Mouse (Mus musculus): ENCODE measurements around the gene Nat10. TPM values are rescaled to one million over a fixed set of nuclear protein-coding genes. Genes with fewer than 3 reads are reported as not detected.

The Nat10 gene
- total and polyA plus RNA-seq, 2 experiments: 8.8 to 28.7 TPM

GRCm38 (mm10) chr2:103728027-103728540 lies 33.0 kb downstream of the Nat10 start:
- Histone ChIP-seq H3K36me3 (ENCODE audit: control insufficient read depth, insufficient read depth, low read length) (peaks cover 21% of the 10 kb centered on the region), H3K9ac (ENCODE audit: low read depth, low read length) (no peak overlapping the region)
- WGBS: 23% methylated on average over 12 of the region's 12 CpGs

GRCm38 (mm10) chr2:103724521-103724920 lies 36.5 kb downstream of the Nat10 start:
- WGBS: 45% methylated on average over 2 of the region's 2 CpGs
- H3K4me3 ChIP-seq (ENCODE audit: insufficient read depth, low read depth, low read length): no peak overlapping the region
- no peak for TF ChIP-seq POLR2A (IDR thresholded peaks at IDR 0.05; ENCODE audit: extremely low read depth, insufficient read depth, low read length)
- no peak for TF ChIP-seq CTCF (IDR thresholded peaks at IDR 0.05; ENCODE audit: low read depth, low read length)
- peak overlapping the region; percentile 18; the same call in 1 of the 2 replicates for H3K27ac ChIP-seq (replicated peaks; ENCODE audit: insufficient read depth, low read depth, low read length)
- H3K36me3 ChIP-seq (ENCODE audit: control insufficient read depth, insufficient read depth, low read length): peaks cover 9% of the 10 kb centered on the region; the same call in 1 of the 2 replicates
- DNase-seq (ENCODE audit: extremely low read depth, low read depth, low spot score): peak; percentile 71
- H3K4me1 ChIP-seq (ENCODE audit: control insufficient read depth, insufficient read depth, low read length): peaks cover 16% of the 10 kb centered on the region
- peak overlapping the region; percentile 5; the same call in 1 of the 2 replicates for H3K9ac ChIP-seq (ENCODE audit: low read depth, low read length)
- peaks cover 3% of the 10 kb centered on the region; the same call in 1 of the 2 replicates for H3K79me2 ChIP-seq (ENCODE audit: control insufficient read depth, insufficient read depth, low read length)
- H3K27me3 ChIP-seq (ENCODE audit: control insufficient read depth, insufficient read depth, low read length): no peaks in the 10 kb centered on the region

More at GRCm38 (mm10) chr2:103728027-103728540, 33.0 kb downstream of the Nat10 start:
- Histone ChIP-seq H3K79me2 (ENCODE audit: control insufficient read depth, insufficient read depth, low read length) (peaks cover 3% of the 10 kb centered on the region; the same call in 1 of the 2 replicates), H3K27me3 (ENCODE audit: control insufficient read depth, insufficient read depth, low read length) (no peaks in the 10 kb centered on the region), H3K4me3 (ENCODE audit: insufficient read depth, low read depth, low read length) (no peak overlapping the region), H3K27ac (replicated peaks; ENCODE audit: insufficient read depth, low read depth, low read length) (peak overlapping the region; percentile 58), H3K4me1 (ENCODE audit: control insufficient read depth, insufficient read depth, low read length) (peaks cover 16% of the 10 kb centered on the region)
- peak; percentile 82 for DNase-seq (ENCODE audit: extremely low read depth, low read depth, low spot score)
- TF ChIP-seq POLR2A (IDR thresholded peaks at IDR 0.05; ENCODE audit: extremely low read depth, insufficient read depth, low read length) (no peak), CTCF (IDR thresholded peaks at IDR 0.05; ENCODE audit: low read depth, low read length) (no peak)

GRCm38 (mm10) chr2:103719292-103719646 lies 41.8 kb downstream of the Nat10 start:
- Histone ChIP-seq H3K9ac (ENCODE audit: low read depth, low read length) (no peak overlapping the region), H3K79me2 (ENCODE audit: control insufficient read depth, insufficient read depth, low read length) (no peaks in the 10 kb centered on the region), H3K36me3 (ENCODE audit: control insufficient read depth, insufficient read depth, low read length) (peaks cover 3% of the 10 kb centered on the region; the same call in 1 of the 2 replicates), H3K4me1 (ENCODE audit: control insufficient read depth, insufficient read depth, low read length) (peaks cover 12% of the 10 kb centered on the region), H3K4me3 (ENCODE audit: insufficient read depth, low read depth, low read length) (no peak overlapping the region), H3K27ac (replicated peaks; ENCODE audit: insufficient read depth, low read depth, low read length) (no peak overlapping the region), H3K27me3 (ENCODE audit: control insufficient read depth, insufficient read depth, low read length) (no peaks in the 10 kb centered on the region)
- DNase-seq (ENCODE audit: extremely low read depth, low read depth, low spot score): no peak
- no peak for TF ChIP-seq POLR2A (IDR thresholded peaks at IDR 0.05; ENCODE audit: extremely low read depth, insufficient read depth, low read length)
- TF ChIP-seq CTCF (IDR thresholded peaks at IDR 0.05; ENCODE audit: low read depth, low read length): no peak
- 96% methylated on average over 7 of the region's 7 CpGs for WGBS

- Histone ChIP-seq H3K4me3 (ENCODE audit: insufficient read depth, low read depth, low read length) (no peak overlapping the region), H3K27me3 (ENCODE audit: control insufficient read depth, insufficient read depth, low read length) (no peaks in the 10 kb centered on the region), H3K4me1 (ENCODE audit: control insufficient read depth, insufficient read depth, low read length) (peaks cover 14% of the 10 kb centered on the region), H3K36me3 (ENCODE audit: control insufficient read depth, insufficient read depth, low read length) (peaks cover 3% of the 10 kb centered on the region; the same call in 1 of the 2 replicates), H3K79me2 (ENCODE audit: control insufficient read depth, insufficient read depth, low read length) (no peaks in the 10 kb centered on the region), H3K9ac (ENCODE audit: low read depth, low read length) (no peak overlapping the region), H3K27ac (replicated peaks; ENCODE audit: insufficient read depth, low read depth, low read length) (no peak overlapping the region)
- TF ChIP-seq CTCF (IDR thresholded peaks at IDR 0.05; ENCODE audit: low read depth, low read length) (peak; percentile 97), POLR2A (IDR thresholded peaks at IDR 0.05; ENCODE audit: extremely low read depth, insufficient read depth, low read length) (no peak)
- DNase-seq (ENCODE audit: extremely low read depth, low read depth, low spot score): peak; percentile 53
- 72% methylated on average over 8 of the region's 8 CpGs for WGBS
These were observed 42.3 kb downstream of the Nat10 start for GRCm38 (mm10) chr2:103718594-103719291.

GRCm38 (mm10) chr2:103714412-103714811 lies 46.7 kb downstream of the Nat10 start:
- peak; percentile 88 for DNase-seq (ENCODE audit: extremely low read depth, low read depth, low spot score)
- peak overlapping the region; percentile 86 for H3K27ac ChIP-seq (replicated peaks; ENCODE audit: insufficient read depth, low read depth, low read length)
- 18% methylated on average over 4 of the region's 4 CpGs for WGBS
- TF ChIP-seq POLR2A (IDR thresholded peaks at IDR 0.05; ENCODE audit: extremely low read depth, insufficient read depth, low read length) (peak; percentile 21; the same call in 1 of the 2 replicates), CTCF (IDR thresholded peaks at IDR 0.05; ENCODE audit: low read depth, low read length) (no peak)
- H3K9ac ChIP-seq (ENCODE audit: low read depth, low read length): peak overlapping the region; percentile 53
- H3K79me2 ChIP-seq (ENCODE audit: control insufficient read depth, insufficient read depth, low read length): no peaks in the 10 kb centered on the region
- no peaks in the 10 kb centered on the region for H3K27me3 ChIP-seq (ENCODE audit: control insufficient read depth, insufficient read depth, low read length)
- H3K36me3 ChIP-seq (ENCODE audit: control insufficient read depth, insufficient read depth, low read length): no peaks in the 10 kb centered on the region
- peaks cover 29% of the 10 kb centered on the region for H3K4me1 ChIP-seq (ENCODE audit: control insufficient read depth, insufficient read depth, low read length)
- H3K4me3 ChIP-seq (ENCODE audit: insufficient read depth, low read depth, low read length): peak overlapping the region; percentile 17; the same call in 1 of the 2 replicates
